Mouse (Mus musculus): ENCODE measurements around the gene Get4. TPM values are rescaled to one million over a fixed set of nuclear protein-coding genes. Genes with fewer than 3 reads are reported as not detected.

Get4 gene
- total and polyA plus RNA-seq, 3 experiments = 91.4 to 140 (median 96.4) TPM

DNA sequence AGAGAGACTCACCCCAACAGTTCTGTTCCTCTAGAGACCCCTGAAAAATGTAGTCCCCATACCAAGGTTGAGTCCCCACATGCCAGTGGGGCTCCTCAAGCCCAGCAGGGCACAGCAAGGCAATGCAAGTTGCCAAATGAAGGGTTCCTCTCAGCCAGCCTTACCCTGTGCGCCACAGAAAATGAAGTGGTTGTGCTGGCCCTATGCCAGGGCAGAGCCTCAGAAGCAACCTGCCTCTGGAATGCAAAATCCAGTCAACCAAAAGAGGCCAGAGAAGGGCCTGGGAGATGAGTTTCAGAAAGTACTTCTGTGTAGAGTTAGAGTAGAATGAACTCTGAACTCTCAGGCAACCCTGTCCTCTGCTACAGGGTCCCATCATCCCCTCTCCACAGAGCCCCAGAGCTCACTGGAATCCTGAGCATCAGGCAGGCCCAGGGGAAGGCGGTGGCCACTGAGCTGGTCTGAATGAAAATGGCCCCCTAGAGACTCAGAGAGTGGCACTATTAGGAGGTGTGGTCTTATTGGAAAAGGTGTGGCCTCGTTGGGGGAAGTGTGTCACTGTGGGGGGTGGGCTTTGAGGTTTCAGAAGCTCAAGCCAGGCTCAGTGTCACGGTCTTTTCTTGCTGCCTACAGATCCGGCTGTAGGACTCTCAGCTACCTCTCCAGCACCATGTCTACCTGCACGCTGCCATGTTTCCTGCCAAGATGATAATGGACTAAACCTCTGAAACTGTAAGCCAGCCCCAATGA lies 39.9 kb downstream of the Get4 start:
- in situ Hi-C loops (cut with MboI; ENCODE audit: low pct_ligation_motif_present, low pct_unique_long_range_greater_than_20kb, low sequenced_read_pairs) (no loop called here), dilution Hi-C loops (cut with MboI; ENCODE audit: extremely low pct_ligation_motif_present, extremely low pct_unique_long_range_greater_than_20kb, low sequenced_read_pairs) (no loop called here)
- TF ChIP-seq MYC (IDR thresholded peaks at IDR 0.05; ENCODE audit: low read depth, low read length) (no peak), ZC3H11A (IDR thresholded peaks at IDR 0.05; ENCODE audit: low read depth, low read length) (no peak), TBP (conservative IDR thresholded peaks at IDR 0.05; ENCODE audit: low read depth, low read length) (no peak), EP300 (IDR thresholded peaks at IDR 0.05; ENCODE audit: low read length) (no peak), RAD21 (IDR thresholded peaks at IDR 0.05; ENCODE audit: low read depth, low read length) (no peak), ZMIZ1 (IDR thresholded peaks at IDR 0.05; ENCODE audit: low read depth, low read length) (no peak), BHLHE40 (IDR thresholded peaks at IDR 0.05; ENCODE audit: low read depth, low read length) (no peak), ETS1 (conservative IDR thresholded peaks at IDR 0.05; ENCODE audit: low read depth, low read length) (no peak)
- DNase-seq (ENCODE audit: extremely low read depth) = no peak
- Histone ChIP-seq H3K9me3 (replicated peaks; ENCODE audit: low read length) (peaks cover 63% of the 10 kb centered on the region), H3K9ac (ENCODE audit: insufficient read depth, low read depth) (no peak overlapping the region), H3K4me2 (ENCODE audit: insufficient read depth, low read depth, poor library complexity, severe bottlenecking) (no peak overlapping the region), H3K79me2 (replicated peaks; ENCODE audit: control insufficient read depth, extremely low read depth, insufficient read depth, poor library complexity, severe bottlenecking) (no peaks in the 10 kb centered on the region), H3K27ac (ENCODE audit: insufficient read depth, low read depth) (no peak overlapping the region), H3K4me3 (replicated peaks in 1 of 3; ENCODE audit: low read depth in 2 of 3, low read length in 2 of 3, poor library complexity in 1 of 3) (no peak overlapping the region), H3K36me3 (replicated peaks in 1 of 2; ENCODE audit: control insufficient read depth in 1 of 2, insufficient read depth in 1 of 2, low read length in 1 of 2) (peaks cover 58 to 87% of the 10 kb centered on the region in 2 experiments), H3K4me1 (ENCODE audit: control insufficient read depth in 1 of 2, insufficient read depth in 2 of 2) (peaks cover 18 to 80% of the 10 kb centered on the region in 2 experiments), H3K27me3 (replicated peaks) (no peaks in the 10 kb centered on the region)

DNA sequence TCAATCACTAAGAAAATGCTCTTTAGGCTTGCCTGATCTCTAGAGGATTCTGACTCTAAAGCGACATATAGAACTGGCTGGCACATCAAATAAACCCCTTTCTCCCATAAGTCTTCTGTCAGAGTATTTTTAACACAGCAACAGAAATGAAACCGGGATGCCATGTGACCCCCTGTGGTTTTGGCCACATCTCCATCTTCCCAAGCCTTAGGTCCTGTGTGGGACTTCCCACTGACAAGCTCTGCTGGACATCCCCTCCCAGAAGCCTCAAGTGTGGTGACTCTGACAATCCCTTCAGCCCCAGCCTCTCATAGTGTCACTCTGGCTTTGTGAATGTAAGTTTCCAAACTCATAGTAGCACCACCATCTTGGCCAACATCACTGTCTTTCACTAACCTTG lies 42.0 kb downstream of the Get4 start:
- H3K4me1 ChIP-seq (ENCODE audit: control insufficient read depth in 1 of 2, insufficient read depth in 2 of 2) = peaks cover 27 to 86% of the 10 kb centered on the region in 2 experiments
- TF ChIP-seq ZNF384 (IDR thresholded peaks at IDR 0.05; ENCODE audit: low read depth, low read length) (no peak), EP300 (IDR thresholded peaks at IDR 0.05; ENCODE audit: low read length) (peak; percentile 42; the same call in 1 of the 2 replicates), HCFC1 (IDR thresholded peaks at IDR 0.05; ENCODE audit: low read depth, low read length) (no peak), ETS1 (conservative IDR thresholded peaks at IDR 0.05; ENCODE audit: low read depth, low read length) (peak; percentile 36; the same call in 1 of the 2 replicates), USF1 (IDR thresholded peaks at IDR 0.05; ENCODE audit: low read depth, low read length) (peak; percentile 32), MEF2A (IDR thresholded peaks at IDR 0.05; ENCODE audit: borderline replicate concordance, low read depth, low read length) (peak; percentile 64), IRF4 (IDR thresholded peaks at IDR 0.05; ENCODE audit: low read depth, low read length) (peak; percentile 34; the same call in 1 of the 2 replicates), BHLHE40 (IDR thresholded peaks at IDR 0.05; ENCODE audit: low read depth, low read length) (peak; percentile 38; the same call in 1 of the 2 replicates)
- no peak overlapping the region for H3K9ac ChIP-seq (ENCODE audit: insufficient read depth, low read depth)
- H3K9me3 ChIP-seq (replicated peaks; ENCODE audit: low read length) = peaks cover 55% of the 10 kb centered on the region
- H3K36me3 ChIP-seq (replicated peaks in 1 of 2; ENCODE audit: control insufficient read depth in 1 of 2, insufficient read depth in 1 of 2, low read length in 1 of 2) = peaks cover 52 to 80% of the 10 kb centered on the region in 2 experiments
- in situ Hi-C loops (cut with MboI; ENCODE audit: low pct_ligation_motif_present, low pct_unique_long_range_greater_than_20kb, low sequenced_read_pairs) (no loop called here), dilution Hi-C loops (cut with MboI; ENCODE audit: extremely low pct_ligation_motif_present, extremely low pct_unique_long_range_greater_than_20kb, low sequenced_read_pairs) (no loop called here)
- no peaks in the 10 kb centered on the region for H3K27me3 ChIP-seq (replicated peaks)
- no peak for DNase-seq (ENCODE audit: extremely low read depth)
- no peak overlapping the region for H3K4me2 ChIP-seq (ENCODE audit: insufficient read depth, low read depth, poor library complexity, severe bottlenecking)
- H3K79me2 ChIP-seq (replicated peaks; ENCODE audit: control insufficient read depth, extremely low read depth, insufficient read depth, poor library complexity, severe bottlenecking) = no peaks in the 10 kb centered on the region
- H3K27ac ChIP-seq (ENCODE audit: insufficient read depth, low read depth) = peak overlapping the region; percentile 64
- H3K4me3 ChIP-seq (replicated peaks in 1 of 3; ENCODE audit: low read depth in 2 of 3, low read length in 2 of 3, poor library complexity in 1 of 3) = no peak overlapping the region
